Mouse (Mus musculus): ENCODE results near the gene Mfsd10.

The Mfsd10 gene

DNA sequence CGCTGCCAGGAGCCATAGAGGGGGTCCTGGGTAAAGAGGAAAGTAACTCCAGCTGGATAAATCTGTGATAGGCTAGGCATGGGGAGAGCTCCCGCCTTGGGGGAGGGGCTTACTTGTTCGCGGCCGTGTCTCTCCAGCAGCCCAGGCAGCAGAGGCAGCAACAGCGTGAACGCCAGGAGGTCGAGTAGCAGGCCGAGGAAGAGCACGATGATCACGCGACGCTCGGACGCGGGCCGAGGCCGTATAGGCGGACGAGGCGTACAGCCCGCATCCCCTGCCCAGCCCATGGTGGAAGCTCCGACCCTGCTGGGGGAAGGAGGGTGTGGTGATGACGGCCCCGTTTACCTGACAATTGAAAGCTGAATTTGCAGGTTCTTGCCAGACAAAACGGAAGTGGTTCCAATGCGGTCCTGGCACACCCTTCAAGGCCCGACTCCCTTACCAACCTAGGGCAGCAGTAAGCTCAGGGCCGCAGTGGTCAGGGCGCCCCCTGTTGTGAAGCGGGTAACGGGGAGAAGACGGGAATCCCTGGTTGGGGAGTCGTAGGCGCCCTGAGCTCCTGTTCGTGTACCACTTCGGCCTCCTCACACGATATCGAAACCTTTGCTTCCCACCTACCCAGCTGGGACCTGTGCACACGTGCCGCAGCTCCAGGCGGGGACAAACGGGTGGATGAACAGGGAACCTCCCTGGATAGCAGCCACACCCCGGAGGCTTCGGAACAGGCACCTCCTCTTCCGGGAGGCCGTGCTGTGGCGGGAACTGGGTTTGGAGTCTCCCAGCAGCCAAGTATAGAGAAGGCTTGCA is at the start of gene Mfsd10:
Gene Mfsd10 (minus strand): TSS at position 732 of the 807 bp plus-strand sequence.
- peak; percentile 85 for DNase-seq (ENCODE audit: low read depth, low spot score)

DNA sequence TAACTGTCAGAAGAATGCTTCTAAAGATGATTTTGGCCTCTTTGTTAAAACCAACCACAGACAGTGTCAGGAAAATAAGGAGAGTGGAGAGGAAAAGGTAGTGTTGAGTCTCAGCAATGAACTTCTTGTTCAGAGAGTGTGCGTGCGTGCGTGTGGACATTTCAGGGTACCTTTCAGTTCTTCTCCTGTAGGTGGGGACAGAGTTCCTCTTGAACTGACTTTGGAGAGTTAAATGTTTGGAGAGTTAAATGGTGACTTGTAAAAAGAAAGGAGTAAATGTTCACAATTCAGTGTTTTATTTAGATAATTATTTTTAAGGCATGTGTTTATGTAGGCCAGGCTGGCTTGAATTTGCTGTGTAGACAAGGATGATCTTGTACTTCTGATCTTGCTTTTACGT is 33.3 kb upstream of the Mfsd10 start:
- DNase-seq (ENCODE audit: low read depth, low spot score): no peak

DNA sequence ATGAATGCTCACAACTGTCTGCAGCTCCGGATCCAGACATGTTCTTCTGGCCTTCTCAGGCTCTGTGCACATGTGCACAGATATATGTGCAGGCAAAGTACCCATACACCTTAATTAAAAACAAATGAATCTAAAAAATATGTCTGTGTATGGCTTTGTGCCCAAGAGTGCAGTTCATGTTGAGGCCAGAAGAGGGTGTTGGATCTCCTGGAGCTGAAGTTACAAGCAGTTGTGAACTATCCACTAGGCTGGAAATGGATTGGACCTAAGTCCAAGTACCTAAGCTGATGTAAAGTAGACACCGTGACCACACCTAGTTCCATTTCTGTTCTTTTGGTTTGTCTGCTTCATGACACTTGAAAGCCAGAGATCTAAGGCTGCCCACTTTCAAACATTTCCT is 32.5 kb upstream of the Mfsd10 start:
- no peak for DNase-seq (ENCODE audit: low read depth, low spot score)

DNA sequence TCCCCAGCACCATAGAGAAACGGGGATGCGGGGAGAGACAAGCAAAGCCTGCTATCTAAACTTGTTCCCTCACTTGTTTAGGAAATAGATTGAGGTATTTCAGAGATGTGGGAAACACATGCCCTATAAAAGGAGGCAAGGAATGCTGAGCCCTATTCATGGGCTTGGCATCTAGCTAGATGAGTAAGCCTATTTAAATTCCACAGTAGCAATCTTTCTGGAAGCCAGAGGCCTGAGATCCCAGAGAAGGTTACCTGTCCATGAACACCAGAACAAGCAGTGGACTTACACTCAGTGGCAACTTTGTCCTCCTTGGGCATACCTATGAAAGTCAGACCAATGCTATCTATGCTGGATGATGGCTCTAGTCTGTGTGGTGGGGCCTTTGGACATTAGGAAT is 26.2 kb upstream of the Mfsd10 start:
- no peak for DNase-seq (ENCODE audit: low read depth, low spot score)

DNA sequence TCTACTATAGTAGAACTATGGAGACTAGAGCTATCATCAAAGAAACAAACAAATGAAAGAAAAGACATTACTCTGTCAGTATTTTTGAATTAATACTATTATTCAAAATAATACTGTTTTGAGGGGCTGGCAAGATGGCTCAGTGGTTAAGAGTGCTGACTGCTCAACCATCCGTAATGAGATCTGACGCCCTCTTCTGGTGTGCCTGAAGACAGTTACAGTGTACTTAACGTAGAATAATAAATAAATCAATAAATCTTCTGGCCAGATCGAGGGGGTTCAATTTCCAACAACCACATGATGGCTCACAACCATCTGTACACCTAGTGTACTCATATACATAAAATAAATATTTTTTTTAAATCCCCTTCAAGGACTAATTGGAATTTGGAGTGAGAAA is 24.9 kb upstream of the Mfsd10 start:
- DNase-seq (ENCODE audit: low read depth, low spot score): no peak

DNA sequence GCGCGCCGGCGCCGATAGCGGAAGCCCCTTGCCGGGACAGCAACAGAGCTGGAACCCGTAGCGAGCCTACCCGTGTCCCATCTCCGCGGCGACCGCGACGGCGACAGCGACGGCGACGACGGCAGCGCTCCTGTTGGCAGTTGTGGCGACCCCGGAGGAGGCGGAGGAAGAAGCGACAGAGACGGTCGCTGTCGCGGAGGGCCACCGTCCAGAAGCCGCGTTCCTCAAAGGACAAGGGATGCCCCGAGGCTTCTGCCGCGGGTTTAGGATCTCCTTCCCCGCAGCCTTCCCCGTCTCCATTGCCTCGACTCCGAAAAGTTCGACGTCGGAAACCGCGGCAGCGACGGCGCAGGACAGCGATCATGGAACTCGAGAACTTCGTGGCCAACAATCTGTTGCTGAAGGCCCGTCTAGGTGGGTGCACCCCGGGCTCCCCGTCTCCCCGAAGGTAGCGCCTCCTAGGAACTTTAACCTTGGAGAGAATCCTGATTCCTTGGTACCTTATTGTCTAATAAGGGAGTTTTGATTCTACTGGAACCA is 23.6 kb upstream of the Mfsd10 start:
- DNase-seq (ENCODE audit: low read depth, low spot score): no peak

DNA sequence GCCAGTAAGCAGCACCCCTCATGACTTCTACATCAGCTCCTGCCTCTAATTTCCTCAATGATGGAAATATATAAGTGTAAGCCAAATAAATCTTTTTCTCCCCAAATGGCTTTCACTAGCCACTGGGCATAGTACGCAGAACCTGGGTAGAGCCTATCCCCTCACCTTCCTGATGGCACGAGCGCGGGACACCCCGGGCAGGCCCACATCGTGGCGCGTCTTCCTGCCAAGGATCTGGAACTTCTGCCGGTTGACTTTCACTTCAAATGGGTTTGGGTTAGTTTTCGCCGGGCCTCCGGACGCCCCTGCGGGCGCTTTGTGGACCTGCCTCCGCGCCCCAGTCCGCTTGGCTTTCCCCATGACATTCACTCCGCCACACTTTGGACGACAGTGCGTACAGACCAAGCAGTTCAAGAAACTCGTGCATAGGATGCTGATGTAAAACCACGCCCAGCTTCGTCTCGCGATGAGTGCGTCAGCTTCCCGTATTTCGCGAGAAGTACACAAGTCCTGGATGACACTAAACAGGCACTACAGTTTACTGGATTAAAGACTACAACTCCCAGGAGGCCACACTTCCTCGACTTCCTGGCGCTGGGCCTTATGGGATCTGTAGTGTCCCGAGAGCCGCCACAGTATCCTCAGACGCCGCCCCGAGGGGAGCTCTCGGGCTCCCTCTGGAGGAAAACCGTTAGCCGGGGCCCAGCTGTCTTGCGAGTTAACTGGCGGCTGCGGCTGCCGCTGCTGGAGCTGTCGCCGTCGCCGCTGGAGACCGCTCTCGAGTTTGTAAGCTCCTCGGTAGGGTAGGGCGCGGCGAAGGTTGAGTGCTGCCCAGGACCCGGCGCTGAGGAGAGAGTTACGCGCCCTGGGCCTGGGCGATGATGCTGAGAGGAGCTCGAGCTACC is 22.9 kb upstream of the Mfsd10 start, which contains the start of the genes Nop14 and Grk4:
Gene Nop14 (minus strand): TSS at position 463 of the 905 bp plus-strand sequence.
Gene Grk4 (plus strand): TSS at position 694 of the 905 bp plus-strand sequence.
- DNase-seq (ENCODE audit: low read depth, low spot score): peak; percentile 99

DNA sequence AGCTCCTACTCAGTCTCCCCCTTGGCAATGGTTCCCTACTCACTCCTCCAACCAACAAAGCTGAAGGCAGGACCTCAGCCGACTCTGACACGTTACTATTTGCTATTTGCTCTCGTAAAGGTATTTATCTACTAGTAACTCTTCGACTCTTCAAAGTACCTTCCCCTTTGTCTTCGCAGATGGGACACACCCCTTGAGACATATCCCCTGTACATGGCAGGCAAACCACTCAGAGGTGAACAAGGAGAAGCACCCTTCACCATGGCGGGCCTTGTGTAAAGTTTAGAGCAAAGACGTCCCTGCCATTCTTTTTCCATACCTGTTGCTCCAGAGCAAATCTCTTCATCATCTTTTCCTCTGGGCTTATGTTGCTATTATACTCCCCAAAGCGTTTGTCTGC is 20.5 kb upstream of the Mfsd10 start:
- no peak for DNase-seq (ENCODE audit: low read depth, low spot score)

DNA sequence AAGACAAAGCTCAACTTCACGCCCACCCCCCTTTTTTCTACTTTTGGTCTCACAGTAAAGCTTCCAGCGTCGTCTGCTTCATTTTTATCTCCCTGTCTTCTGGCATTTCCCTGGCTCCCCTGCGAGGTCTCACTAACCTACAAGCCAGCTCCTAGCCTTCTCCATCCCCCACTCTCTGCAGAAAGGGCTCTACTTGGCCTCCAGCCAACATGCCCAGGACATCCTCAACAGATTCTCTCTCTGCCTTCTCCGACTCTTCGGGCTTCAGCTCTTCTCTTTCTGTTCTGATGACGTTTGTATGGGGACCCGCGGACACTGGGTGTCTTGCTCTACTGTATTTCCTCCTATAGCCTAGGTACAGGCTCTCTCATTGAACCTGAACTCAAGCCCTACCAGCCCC is 17.9 kb upstream of the Mfsd10 start:
- no peak for DNase-seq (ENCODE audit: low read depth, low spot score)

DNA sequence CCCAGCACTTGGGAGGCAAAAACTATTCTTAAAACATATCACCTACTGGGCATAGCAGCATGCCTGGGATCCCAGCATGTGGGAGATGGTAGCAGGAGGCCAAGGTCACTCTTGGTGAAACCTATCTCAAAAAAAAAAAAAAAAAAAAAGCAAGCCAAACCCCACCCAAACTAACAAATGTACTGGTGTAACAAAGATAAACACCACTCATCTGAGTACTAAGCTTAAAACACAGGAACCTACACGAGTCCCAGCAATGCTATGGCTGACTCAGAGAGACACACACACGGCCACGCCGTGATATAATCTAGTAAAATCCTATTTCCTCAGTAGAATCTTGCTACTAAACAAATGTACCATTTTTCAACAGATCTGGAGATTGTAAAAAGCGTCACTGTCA is 15.9 kb upstream of the Mfsd10 start:
- DNase-seq (ENCODE audit: low read depth, low spot score): no peak

DNA sequence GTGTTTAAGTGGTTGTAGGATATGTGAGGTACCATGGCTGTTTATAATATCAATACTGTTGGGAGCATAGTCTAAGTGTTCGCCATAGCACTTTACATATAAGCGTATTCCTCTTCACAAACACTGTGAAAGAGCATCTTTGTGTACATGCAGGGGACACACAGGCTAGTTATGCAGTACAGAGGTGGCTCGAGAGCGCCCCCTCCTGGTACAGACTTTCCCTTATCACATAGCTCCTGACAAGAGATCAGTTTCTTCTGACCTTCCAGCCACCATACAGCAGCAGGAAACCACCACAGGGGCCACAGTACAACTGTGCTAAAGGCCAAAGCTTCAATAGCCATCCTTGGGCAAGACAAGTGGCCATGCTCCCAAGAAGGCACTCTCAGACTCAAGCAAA is 10.6 kb upstream of the Mfsd10 start:
- peak; percentile 65 for DNase-seq (ENCODE audit: low read depth, low spot score)

DNA sequence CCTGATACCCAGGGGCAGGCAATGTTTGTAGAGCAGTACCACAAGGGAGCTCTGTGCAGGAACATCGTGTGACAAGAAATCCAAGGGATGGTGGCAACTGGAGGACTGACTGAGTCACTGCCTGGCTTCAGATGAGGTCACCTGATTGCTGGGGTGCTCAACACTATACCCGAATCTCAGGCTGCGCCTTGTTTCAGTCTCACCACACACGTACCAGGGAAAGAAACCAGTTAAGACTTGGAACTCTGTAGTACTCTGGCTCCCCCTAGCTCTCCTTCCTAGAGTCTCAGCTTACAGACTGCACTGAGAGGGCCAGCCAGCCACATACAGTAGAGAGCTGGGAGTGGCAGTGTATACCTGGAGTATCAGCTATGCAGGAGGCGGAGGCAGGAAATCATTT is 5.9 kb upstream of the Mfsd10 start:
- peak; percentile 42 for DNase-seq (ENCODE audit: low read depth, low spot score)

DNA sequence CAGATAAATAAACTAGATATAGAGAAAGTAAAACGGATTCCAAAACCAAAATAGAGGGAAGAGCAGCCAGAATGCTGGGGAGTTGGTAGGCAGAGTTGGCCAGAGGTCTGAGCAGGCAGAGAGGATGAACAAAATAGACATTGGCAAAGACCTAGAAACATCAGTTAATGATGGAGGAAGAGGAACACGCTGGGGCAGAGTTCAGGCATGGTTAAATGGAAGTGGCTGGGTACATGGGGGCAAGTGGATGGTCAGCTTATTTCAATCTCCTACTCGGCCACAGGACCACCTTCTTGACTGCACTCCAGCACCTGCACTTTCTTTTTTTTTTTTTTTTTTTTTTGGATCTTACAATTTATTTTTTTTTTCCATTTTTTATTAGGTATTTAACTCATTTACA is 5.0 kb upstream of the Mfsd10 start:
- DNase-seq (ENCODE audit: low read depth, low spot score): no peak

DNA sequence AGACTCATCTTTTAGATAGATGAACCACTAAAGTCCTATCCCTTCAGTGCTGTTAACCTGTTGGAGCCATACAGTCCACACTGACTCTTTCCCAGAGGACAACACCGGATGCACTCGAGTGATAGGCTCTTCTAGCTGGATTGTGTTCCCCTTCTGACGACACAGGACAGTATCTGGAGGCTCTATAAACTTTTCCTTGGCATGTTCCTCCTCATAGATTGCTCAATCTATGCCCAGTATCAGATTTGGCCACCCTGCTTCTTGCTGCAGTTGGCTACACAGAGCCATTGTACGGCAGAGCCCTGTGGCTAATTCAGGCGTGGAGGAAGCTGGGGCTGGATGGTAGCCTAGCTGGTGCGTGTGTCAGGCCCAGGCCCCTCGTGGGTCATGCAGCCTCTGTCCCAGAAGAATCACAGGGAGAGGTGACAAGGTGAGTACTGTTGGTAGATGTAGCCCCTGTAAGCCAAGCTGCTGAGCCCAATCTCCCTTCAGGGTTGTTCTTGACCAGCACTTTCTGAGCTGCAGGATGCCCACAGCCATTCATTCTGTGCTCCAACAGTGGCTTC is 662 bp upstream of the Mfsd10 start:
- no peak for DNase-seq (ENCODE audit: low read depth, low spot score)

DNA sequence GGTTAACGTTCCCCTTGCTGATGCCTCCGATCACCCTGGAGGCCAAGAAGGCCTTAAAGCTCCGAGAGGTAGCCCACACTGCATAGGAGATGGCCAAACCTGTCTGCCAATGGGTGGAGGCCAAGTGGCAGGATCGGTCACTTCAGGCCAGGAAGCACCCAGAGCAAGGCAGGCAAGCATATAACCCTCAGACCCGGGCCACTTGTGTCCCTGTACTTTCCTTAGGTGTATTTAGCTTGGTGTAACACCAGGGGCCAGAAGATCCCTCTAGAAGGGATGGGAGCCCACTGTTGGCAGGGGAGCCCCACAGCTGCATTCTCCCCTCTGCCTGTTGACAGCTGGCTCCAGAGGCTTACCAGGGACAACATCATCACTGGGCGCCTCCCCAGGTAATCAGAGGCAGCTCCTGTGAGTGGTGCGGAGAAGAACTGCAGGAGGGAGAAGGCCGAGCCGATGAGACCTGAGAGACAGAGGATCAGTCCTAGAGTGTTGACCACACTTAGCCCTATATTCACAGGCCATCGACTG is 1.3 kb downstream of the Mfsd10 start:
- no peak for DNase-seq (ENCODE audit: low read depth, low spot score)

DNA sequence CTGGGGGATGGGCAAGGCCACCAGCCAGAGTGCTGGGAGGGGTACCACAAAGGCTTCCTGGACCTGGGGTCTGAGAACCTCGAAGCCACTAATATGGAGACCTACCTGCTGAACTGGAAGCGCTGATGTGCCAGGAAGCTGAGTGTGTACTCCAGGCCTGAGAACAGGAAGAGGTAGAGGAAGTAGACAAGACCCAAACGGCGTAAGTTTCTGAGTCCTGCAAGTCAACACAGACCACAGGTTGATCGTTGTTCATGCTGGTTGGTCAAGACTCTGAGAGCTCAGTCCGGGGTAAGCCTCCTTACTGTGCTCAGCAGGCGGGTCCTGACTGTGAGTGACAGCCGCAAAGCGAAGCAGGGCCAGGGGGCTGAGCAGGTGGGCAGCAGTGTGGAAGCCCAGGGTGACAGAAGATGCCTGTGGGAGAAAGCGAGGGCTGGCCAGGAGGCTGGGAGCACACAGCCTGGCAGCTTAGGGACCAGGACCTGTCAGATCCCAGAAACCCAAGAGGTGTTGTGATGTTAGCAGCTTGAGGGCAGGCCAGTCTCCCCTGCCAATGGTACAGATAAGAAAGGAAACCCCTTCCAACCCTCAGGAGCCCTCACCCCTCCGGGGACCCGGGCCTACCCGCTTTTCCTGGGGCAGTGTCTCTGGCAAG is 2.1 kb downstream of the Mfsd10 start:
- no peak for DNase-seq (ENCODE audit: low read depth, low spot score)

DNA sequence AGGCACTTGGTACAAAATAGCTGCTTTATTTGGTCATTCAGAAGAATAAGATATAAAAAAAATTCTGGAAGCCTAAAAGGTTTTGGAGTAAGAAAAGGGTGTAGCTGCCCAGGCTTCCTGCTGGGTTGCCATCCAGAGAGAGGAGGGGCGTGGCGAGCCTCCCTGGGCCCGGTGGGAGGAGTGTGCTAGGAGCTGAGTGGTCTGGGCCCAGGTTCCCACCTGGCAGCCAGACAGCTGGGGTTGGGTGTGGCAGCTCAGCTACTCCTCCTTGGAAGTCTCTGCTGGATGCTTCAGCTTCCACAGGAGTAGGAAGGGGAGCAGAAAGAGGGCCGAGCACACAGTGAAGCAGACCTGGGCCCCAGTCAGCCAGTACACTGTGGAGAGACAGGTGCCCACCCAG is 3.4 kb downstream of the Mfsd10 start:
- no peak for DNase-seq (ENCODE audit: low read depth, low spot score)

DNA sequence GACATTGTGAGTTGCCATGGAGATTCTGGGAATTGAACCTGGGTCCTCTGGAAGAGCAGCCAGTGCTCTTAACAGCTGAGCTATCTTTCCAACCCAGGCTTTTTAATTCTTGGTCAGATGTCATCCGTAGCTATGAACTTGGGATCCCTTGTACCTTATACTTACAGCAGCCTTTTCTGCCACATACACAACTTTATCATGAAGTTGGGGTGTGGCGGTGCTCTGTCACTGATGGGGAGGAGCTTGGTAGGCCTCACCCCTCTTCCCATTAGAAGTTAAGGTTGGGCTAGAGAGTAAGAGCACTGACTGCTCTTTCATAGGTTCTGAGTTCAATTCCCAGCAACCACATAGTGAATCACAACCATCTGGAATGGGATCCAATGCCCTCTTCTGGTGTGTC is 4.0 kb downstream of the Mfsd10 start:
- no peak for DNase-seq (ENCODE audit: low read depth, low spot score)

DNA sequence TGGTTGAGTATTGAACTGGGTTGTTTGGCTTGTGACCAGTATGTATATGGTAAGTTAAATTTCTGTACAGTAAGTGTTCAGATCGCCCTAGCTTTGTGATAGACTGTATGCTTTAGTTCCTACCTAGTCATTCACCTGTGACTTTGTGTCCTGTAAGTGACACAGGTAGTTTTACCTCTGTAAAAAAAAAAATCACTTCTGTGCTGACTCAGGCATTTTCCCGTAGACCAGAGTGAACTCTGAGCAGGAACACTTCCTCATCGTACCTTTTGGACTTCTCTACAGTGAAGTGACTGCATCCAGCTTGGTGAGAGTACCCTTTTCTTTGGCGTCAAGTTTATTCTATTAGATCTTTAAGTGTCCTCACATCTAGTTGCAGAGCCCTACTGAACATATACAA is 27.0 kb downstream of the Mfsd10 start:
- DNase-seq (ENCODE audit: low read depth, low spot score): no peak

DNA sequence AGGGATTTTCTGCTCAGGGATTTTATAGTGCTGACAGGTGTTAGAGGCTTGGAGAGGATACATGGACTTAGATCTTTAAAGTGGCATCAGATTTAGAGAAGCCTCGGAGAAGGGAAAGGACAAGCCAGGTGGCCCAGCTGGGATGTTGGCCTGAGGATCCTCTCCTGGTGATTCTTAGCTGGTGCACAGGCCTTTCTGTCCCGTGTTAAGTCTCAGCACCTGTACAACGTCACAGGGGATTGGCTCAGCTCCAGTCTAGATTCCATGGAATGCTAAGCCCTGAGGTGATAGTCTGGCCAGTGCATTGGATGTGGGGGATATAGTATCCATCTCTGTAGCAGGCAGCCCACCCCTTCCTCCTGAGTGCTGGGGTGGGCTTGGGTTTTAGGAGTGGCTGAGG is 28.8 kb downstream of the Mfsd10 start:
- no peak for DNase-seq (ENCODE audit: low read depth, low spot score)
